Mouse (Mus musculus) Muller cell, postnatal 12 days (primary cell): ENCODE data around the gene She.
A peak's percentile ranks its signal among the peaks of the same experiment; 100 is the strongest.

Experiments
- DNase-seq: peaks from one replicate; pipeline ENCODE4 v3.0.0-alpha.2; 2015; ENCODE audit errors: inconsistent ontology term

The She gene

DNA sequence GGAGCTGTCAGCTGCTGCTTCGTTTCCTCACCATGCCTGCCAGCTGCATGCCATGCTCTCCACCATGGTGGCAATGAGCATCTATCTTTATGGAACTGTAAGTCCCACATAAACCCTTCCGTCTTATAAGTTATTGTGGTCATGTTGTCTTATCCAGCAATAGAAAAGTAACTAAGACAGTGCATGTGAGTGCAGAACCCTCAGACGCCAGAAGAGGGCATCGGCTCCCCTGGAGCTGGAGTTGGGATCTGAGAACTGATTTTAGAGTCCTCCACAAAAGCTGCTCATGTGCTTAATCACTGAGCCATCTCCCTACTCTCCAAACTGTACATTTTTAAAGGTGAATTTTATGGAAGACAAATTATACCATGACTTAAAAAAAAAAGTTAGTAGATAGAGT, 14.1 kb upstream of the She start:
- no peak for DNase-seq

DNA sequence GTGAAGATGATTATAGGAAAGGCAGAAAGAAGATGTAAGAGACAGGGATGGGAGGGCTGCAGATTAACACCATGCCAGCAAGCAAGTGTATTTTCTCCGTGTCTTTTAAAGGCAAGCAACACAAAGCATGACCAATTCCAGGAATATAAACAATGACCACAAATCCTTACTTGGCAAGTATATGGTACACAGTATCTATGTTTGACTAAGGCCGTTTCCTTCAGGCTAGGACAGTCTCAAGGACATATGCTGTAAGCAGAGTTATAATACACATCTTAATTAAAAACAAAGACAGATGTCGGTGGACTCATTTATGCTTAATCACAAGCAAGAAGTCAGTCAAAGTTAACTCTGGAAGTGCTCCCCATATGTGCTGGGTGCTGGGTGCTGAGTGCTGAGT, 12.6 kb upstream of the She start:
- DNase-seq = no peak

DNA sequence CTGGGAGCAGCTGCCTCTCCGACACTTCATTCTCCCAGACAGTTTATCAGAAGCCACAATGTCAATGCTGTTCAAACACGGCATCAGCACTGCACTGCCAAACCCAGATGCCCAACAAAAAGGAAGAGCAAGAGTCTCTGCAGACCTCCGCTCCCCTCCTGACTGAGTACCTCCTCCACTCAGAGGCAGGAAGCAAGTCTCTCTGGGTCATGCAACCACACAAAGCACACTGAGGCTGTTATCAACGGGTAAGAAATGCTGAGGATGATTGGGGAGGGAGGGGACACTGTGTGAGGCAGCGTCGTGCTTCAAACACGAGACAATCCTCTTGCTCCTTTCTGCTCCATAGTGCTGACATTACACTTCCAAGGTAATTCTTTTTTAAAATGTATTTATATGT, 11.3 kb upstream of the She start:
- no peak for DNase-seq

- no peak for DNase-seq
Measured at GRCm38 (mm10) chr3:89820311-89821095, 10.7 kb upstream of the She start.

GRCm38 (mm10) chr3:89821096-89821513, 10.1 kb upstream of the She start:
- no peak for DNase-seq

DNA sequence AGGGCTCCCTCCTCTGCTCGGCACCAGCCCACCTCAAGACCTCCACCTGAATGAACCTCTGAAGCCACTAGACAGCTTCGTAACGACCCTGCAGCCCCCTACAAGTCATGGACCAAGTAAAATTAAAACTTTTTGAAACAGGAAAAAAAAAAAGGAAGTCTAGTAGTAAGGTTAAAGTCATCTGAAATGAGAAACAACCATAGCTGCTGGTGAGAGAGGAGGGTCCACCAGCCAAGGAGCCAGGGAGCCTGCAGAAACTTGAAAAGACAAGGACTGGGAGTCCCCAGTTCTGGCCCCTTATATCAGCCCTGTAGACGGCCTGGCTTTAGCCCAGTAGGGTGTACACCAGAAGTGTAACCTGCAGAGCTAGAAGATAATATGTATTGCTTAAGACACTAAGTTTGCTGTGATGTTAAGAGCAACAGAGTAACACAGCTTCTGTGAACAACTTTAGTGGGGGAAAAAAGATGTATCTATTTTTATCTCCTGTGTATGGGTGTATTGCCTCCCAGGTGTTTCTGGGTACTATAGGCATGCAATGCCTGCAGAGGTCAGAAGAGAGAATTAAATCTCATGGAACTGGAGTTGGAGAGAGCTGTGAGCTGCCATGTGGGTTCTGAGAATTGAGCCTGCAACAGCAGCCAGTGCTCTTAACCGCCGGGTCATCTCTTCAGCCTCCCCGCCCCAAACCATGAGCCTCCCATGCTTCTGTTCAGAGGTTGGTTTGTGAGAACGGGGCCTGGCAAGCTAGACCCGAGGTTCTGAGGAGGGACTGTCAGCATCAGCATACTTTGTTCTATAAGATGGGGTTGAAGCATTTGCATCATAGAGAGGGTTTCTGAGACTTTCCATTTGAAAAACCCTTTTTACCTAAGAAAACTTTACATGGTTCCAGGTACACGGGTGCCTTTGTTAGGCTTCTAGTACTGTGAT, 9.4 kb upstream of the She start:
- DNase-seq = no peak

DNA sequence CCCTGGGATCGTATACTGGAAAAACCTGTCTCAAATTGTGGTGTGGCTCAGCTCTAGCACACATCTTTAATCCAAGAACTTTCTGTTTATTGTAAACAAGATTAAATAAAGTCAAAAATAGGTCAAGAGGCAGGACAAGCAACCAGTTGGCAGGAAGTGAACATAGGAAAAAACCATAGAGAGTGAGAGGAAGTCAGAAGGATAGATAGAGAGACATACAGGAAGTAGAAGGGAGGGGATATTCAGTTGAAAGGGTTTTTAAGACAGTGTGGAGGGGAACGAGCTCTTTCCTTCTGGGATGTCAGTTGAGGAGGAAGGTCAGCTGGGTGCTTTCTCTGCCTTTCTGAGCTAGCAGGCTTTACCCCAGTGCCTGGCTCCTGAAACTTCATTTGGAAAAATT, 7.6 kb upstream of the She start:
- DNase-seq = no peak

GRCm38 (mm10) chr3:89826295-89826694, 4.9 kb upstream of the She start:
- DNase-seq = no peak

- no peak for DNase-seq
Measured at GRCm38 (mm10) chr3:89835362-89835761, 4.2 kb downstream of the She start.

- DNase-seq = no peak
Measured at GRCm38 (mm10) chr3:89842258-89842657, 11.1 kb downstream of the She start.

DNA sequence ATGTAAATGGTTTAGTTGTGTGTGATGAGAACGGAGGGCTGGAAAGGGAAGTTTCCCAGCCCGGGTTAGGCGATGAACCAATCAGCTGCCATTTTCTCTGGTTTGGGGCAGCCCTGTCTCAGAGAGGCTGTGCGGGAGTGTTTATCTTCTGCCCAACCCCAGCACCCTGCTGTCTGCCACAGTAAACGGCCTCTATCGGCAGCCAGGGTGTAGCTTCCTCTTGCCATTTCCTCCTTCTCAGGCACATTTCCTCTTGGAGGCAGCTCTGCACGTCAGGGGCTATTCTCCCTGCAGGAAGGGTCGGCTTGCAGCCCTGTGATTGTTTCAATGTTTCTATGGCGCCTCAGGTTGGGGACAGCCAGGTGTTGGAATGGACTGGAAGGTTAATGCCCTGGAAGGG, 12.0 kb downstream of the She start:
- DNase-seq = no peak

GRCm38 (mm10) chr3:89845814-89846213, 14.6 kb downstream of the She start:
- no peak for DNase-seq

DNA sequence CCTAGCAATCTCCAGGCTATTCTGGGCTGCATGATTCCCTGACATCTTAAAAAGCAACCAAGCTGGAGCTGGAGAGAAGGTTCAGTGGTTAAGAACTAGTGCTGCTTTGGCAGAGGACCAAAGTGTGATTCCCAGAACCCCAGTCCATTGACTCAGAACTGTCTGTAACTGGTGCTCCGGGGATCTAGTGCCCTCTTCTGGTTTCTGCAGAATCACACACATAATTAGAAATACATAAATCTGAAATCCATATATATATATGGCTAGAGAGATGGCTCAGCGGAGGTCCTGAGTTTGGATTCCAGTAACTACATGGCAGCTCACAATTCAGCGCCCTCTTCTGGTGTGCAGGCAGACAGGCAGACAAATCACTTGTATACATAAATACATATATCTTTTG, 16.0 kb downstream of the She start:
- no peak for DNase-seq

GRCm38 (mm10) chr3:89847596-89847995, 16.4 kb downstream of the She start:
- DNase-seq = no peak

GRCm38 (mm10) chr3:89848083-89848482, 16.9 kb downstream of the She start:
- no peak for DNase-seq

DNA sequence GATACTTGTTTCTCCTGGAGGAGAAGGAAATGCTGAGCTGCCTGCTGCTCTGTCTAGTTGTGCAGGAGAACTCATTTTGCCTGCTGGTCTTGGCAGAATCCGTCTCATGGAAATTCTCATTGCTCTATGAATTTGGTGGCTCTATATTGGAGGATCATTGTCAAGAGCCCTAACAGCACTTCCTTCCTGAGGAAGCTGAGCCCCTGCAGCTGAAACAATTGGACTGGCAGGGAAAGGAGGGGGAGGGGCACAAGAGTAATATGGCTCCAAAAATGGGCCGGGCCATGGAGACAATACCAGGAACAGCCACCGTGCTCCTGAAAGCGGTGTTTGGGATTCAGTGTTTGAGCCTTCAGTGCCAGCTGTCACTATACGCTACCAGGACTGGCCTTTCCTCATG, 22.6 kb downstream of the She start:
- no peak for DNase-seq

- DNase-seq = no peak
Measured at GRCm38 (mm10) chr3:89857353-89857752, 26.2 kb downstream of the She start.

DNA sequence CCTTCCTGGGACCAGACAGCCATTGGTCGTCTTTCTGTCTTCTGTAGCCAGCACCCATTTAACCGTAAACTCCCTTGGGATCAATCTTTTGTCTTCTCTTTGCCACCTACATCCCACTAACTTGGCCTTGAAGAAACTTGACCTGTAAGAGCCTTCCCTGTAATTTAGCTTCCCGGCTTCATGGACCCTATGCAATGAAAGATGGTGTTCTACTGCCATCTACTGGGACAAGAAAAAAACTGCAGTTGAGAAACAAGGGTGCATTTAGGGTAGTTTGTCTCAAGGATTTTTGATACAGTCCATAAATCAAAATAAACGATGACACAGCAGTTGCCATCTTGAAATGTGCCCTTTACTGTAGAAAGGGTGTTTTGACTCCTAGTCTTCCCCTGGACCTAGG, 27.0 kb downstream of the She start:
- DNase-seq = peak; percentile 59

- DNase-seq = no peak
Measured at GRCm38 (mm10) chr3:89858888-89859287, 27.7 kb downstream of the She start.

GRCm38 (mm10) chr3:89859936-89860335, 28.8 kb downstream of the She start:
- no peak for DNase-seq

DNA sequence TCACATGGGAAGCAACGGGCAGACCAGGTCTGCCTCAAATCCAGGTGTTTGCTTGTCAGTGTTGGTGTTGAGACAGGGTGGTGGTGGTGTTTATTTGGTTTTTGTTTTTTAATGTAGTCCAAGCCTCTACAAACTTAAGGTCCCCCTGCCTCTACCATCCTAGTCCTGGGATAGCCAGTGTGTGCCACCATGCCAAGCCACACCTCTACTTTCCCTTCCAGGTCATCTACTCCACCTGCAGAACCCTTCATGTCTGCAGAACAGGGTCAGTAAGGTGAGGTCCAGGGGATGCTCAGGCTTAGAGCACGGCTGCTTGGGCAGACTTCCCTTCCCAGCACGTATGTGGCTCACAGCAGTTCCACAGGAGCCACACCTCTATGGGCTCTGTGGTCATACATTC, 29.2 kb downstream of the She start:
- no peak for DNase-seq

DNA sequence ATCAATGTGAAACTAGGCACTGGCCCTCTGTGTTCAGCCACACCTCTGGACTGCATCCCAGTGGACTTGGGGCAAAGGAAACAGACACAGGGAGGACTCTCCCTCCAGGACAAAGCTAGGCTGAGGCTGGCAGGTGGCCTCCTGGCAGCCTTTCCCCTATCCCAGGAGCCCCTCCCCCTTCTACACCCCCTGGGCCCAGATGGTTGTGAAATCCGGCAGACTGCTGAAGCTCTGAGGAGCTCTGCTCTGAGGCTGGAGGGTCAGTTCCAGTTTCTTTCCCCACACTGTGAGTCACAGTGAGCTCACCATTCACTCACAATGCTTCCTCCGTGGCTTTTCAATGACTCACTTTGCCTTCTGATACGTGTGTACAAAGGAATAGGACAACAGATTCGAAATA, 29.9 kb downstream of the She start:
- DNase-seq = peak; percentile 99

DNA sequence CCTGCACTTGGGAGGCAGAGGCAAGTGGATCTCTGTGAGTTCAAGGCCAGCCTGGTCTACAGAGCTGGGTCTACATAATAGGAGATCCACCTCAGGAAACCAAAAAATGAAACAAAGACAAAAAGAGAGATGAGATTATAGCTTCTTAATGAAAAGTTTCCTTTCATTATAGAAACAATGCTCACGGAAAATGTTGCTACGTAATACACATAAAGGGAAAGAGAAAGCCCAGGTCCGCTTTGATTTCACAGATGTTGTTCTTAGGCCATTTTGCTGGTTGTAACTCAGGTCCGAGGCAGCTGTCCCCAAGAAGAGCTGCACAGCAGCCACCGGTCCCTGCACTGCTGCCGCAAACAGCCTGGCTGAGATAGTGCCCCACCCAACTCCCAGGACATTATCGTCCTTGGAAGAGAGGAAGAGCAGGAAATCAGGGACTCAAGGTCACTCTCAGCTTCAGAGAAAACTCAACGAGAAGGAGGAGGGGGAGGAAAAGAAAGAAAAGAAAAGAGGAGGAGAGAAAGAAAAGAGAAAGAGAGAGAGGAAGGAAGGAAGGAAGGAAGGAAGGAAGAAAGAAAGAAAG, 31.1 kb downstream of the She start:
- DNase-seq = no peak
